Mouse (Mus musculus): ENCODE measurements around the gene Numb. TPM values are rescaled to one million over a fixed set of nuclear protein-coding genes. Genes with fewer than 3 reads are reported as not detected.
"Not testable (repeated sequence)": the region's sequence is repeated elsewhere in the genome, so short reads cannot be mapped to it uniquely, and the experiment has no call there.

Gene Numb
- polyA plus RNA-seq, 1 experiment from 2014 or later, result 30.6 TPM

- no peak overlapping the region for H3K4me2 ChIP-seq (ENCODE audit: low read depth, low read length)
- peaks cover 6% of the 10 kb centered on the region for H3K4me1 ChIP-seq (ENCODE audit: control insufficient read depth, insufficient read depth, low read length)
- peaks cover 2% of the 10 kb centered on the region; the same call in 1 of the 2 replicates for H3K36me3 ChIP-seq (ENCODE audit: control insufficient read depth, insufficient read depth)
- no peak overlapping the region for H3K9ac ChIP-seq (ENCODE audit: low read length)
- no peaks in the 10 kb centered on the region for H3K9me3 ChIP-seq (replicated peaks; ENCODE audit: control insufficient read depth, low read length)
- no peaks in the 10 kb centered on the region for H3K27me3 ChIP-seq (ENCODE audit: control insufficient read depth, insufficient read depth, low read length)
- no peak for ATAC-seq (replicated peaks; ENCODE audit: extremely low read depth, insufficient read depth, low FRiP score)
- no peak overlapping the region for H3K4me3 ChIP-seq (ENCODE audit: low read length)
- WGBS, result 82% methylated on average over 4 of the region's 4 CpGs
- no peak overlapping the region for H3K27ac ChIP-seq (ENCODE audit: low read length)
These were observed 7.5 kb downstream of the Numb start for GRCm38 (mm10) chr12:83914202-83914740.

GRCm38 (mm10) chr12:83910451-83910850, 11.3 kb downstream of the Numb start:
- WGBS, result 70% methylated on average over 2 of the region's 2 CpGs
- H3K4me1 ChIP-seq (ENCODE audit: control insufficient read depth, insufficient read depth, low read length), result peaks cover 5% of the 10 kb centered on the region
- H3K4me3 ChIP-seq (ENCODE audit: low read length), result no peak overlapping the region
- peaks cover 2% of the 10 kb centered on the region; the same call in 1 of the 2 replicates for H3K36me3 ChIP-seq (ENCODE audit: control insufficient read depth, insufficient read depth)
- no peaks in the 10 kb centered on the region for H3K9me3 ChIP-seq (replicated peaks; ENCODE audit: control insufficient read depth, low read length)
- H3K9ac ChIP-seq (ENCODE audit: low read length), result no peak overlapping the region
- no peak for ATAC-seq (replicated peaks; ENCODE audit: extremely low read depth, insufficient read depth, low FRiP score)
- no peaks in the 10 kb centered on the region for H3K27me3 ChIP-seq (ENCODE audit: control insufficient read depth, insufficient read depth, low read length)
- no peak overlapping the region for H3K4me2 ChIP-seq (ENCODE audit: low read depth, low read length)
- H3K27ac ChIP-seq (ENCODE audit: low read length), result peak overlapping the region; percentile 52

GRCm38 (mm10) chr12:83892926-83893325, 28.8 kb downstream of the Numb start:
- peaks cover 5% of the 10 kb centered on the region for H3K4me1 ChIP-seq (ENCODE audit: control insufficient read depth, insufficient read depth, low read length)
- no peak overlapping the region for H3K4me2 ChIP-seq (ENCODE audit: low read depth, low read length)
- no peak overlapping the region for H3K9ac ChIP-seq (ENCODE audit: low read length)
- peaks cover 15% of the 10 kb centered on the region for H3K36me3 ChIP-seq (ENCODE audit: control insufficient read depth, insufficient read depth)
- H3K9me3 ChIP-seq (replicated peaks; ENCODE audit: control insufficient read depth, low read length), result no peaks in the 10 kb centered on the region
- WGBS, result 93% methylated on average over 1 of the region's 1 CpGs
- no peaks in the 10 kb centered on the region for H3K27me3 ChIP-seq (ENCODE audit: control insufficient read depth, insufficient read depth, low read length)
- ATAC-seq (replicated peaks; ENCODE audit: extremely low read depth, insufficient read depth, low FRiP score), result no peak
- no peak overlapping the region for H3K4me3 ChIP-seq (ENCODE audit: low read length)
- H3K27ac ChIP-seq (ENCODE audit: low read length), result no peak overlapping the region

- Histone ChIP-seq H3K9me3 (replicated peaks; ENCODE audit: control insufficient read depth, low read length) (no peaks in the 10 kb centered on the region), H3K27ac (ENCODE audit: low read length) (no peak overlapping the region), H3K9ac (ENCODE audit: low read length) (no peak overlapping the region), H3K4me3 (ENCODE audit: low read length) (no peak overlapping the region), H3K27me3 (ENCODE audit: control insufficient read depth, insufficient read depth, low read length) (no peaks in the 10 kb centered on the region), H3K4me1 (ENCODE audit: control insufficient read depth, insufficient read depth, low read length) (peaks cover 5% of the 10 kb centered on the region), H3K4me2 (ENCODE audit: low read depth, low read length) (no peak overlapping the region), H3K36me3 (ENCODE audit: control insufficient read depth, insufficient read depth) (peaks cover 15% of the 10 kb centered on the region)
- WGBS, result 98% methylated on average over 2 of the region's 2 CpGs
- no peak for ATAC-seq (replicated peaks; ENCODE audit: extremely low read depth, insufficient read depth, low FRiP score)
These were observed 30.5 kb downstream of the Numb start for GRCm38 (mm10) chr12:83891278-83891677.

- 94% methylated on average over 1 of the region's 1 CpGs for WGBS
- ATAC-seq (replicated peaks; ENCODE audit: extremely low read depth, insufficient read depth, low FRiP score), result no peak
- no peak overlapping the region for H3K9ac ChIP-seq (ENCODE audit: low read length)
- peaks cover 5% of the 10 kb centered on the region for H3K4me1 ChIP-seq (ENCODE audit: control insufficient read depth, insufficient read depth, low read length)
- no peak overlapping the region for H3K4me2 ChIP-seq (ENCODE audit: low read depth, low read length)
- H3K36me3 ChIP-seq (ENCODE audit: control insufficient read depth, insufficient read depth), result peaks cover 15% of the 10 kb centered on the region
- no peaks in the 10 kb centered on the region for H3K27me3 ChIP-seq (ENCODE audit: control insufficient read depth, insufficient read depth, low read length)
- no peak overlapping the region for H3K27ac ChIP-seq (ENCODE audit: low read length)
- no peak overlapping the region for H3K4me3 ChIP-seq (ENCODE audit: low read length)
- no peaks in the 10 kb centered on the region for H3K9me3 ChIP-seq (replicated peaks; ENCODE audit: control insufficient read depth, low read length)
These were observed 32.6 kb downstream of the Numb start for GRCm38 (mm10) chr12:83889128-83889527.

GRCm38 (mm10) chr12:83885516-83886285, 36.0 kb downstream of the Numb start:
- no peak overlapping the region for H3K4me3 ChIP-seq (ENCODE audit: low read length)
- no peak for ATAC-seq (replicated peaks; ENCODE audit: extremely low read depth, insufficient read depth, low FRiP score)
- no peak overlapping the region for H3K27ac ChIP-seq (ENCODE audit: low read length)
- peaks cover 5% of the 10 kb centered on the region for H3K4me1 ChIP-seq (ENCODE audit: control insufficient read depth, insufficient read depth, low read length)
- 86% methylated on average over 7 of the region's 7 CpGs for WGBS
- no peaks in the 10 kb centered on the region for H3K27me3 ChIP-seq (ENCODE audit: control insufficient read depth, insufficient read depth, low read length)
- H3K9me3 ChIP-seq (replicated peaks; ENCODE audit: control insufficient read depth, low read length), result no peaks in the 10 kb centered on the region
- no peak overlapping the region for H3K9ac ChIP-seq (ENCODE audit: low read length)
- peaks cover 4% of the 10 kb centered on the region; the same call in 1 of the 2 replicates for H3K36me3 ChIP-seq (ENCODE audit: control insufficient read depth, insufficient read depth)
- H3K4me2 ChIP-seq (ENCODE audit: low read depth, low read length), result no peak overlapping the region

GRCm38 (mm10) chr12:83885065-83885464, 36.7 kb downstream of the Numb start:
- H3K27ac ChIP-seq (ENCODE audit: low read length); ATAC-seq (replicated peaks; ENCODE audit: extremely low read depth, insufficient read depth, low FRiP score); H3K4me1 ChIP-seq (ENCODE audit: control insufficient read depth, insufficient read depth, low read length): not testable (repeated sequence)

GRCm38 (mm10) chr12:83882503-83882902, 39.2 kb downstream of the Numb start:
- ATAC-seq (replicated peaks; ENCODE audit: extremely low read depth, insufficient read depth, low FRiP score), result no peak
- Histone ChIP-seq H3K27ac (ENCODE audit: low read length) (no peak overlapping the region), H3K9ac (ENCODE audit: low read length) (no peak overlapping the region), H3K4me1 (ENCODE audit: control insufficient read depth, insufficient read depth, low read length) (no peaks in the 10 kb centered on the region), H3K27me3 (ENCODE audit: control insufficient read depth, insufficient read depth, low read length) (no peaks in the 10 kb centered on the region), H3K9me3 (replicated peaks; ENCODE audit: control insufficient read depth, low read length) (no peaks in the 10 kb centered on the region), H3K36me3 (ENCODE audit: control insufficient read depth, insufficient read depth) (no peaks in the 10 kb centered on the region), H3K4me2 (ENCODE audit: low read depth, low read length) (no peak overlapping the region), H3K4me3 (ENCODE audit: low read length) (no peak overlapping the region)
- 83% methylated on average over 7 of the region's 7 CpGs for WGBS

More at GRCm38 (mm10) chr12:83885065-83885464, 36.7 kb downstream of the Numb start:
- not testable (repeated sequence) for H3K36me3 ChIP-seq (ENCODE audit: control insufficient read depth, insufficient read depth); H3K4me3 ChIP-seq (ENCODE audit: low read length); H3K27me3 ChIP-seq (ENCODE audit: control insufficient read depth, insufficient read depth, low read length); H3K9me3 ChIP-seq (replicated peaks; ENCODE audit: control insufficient read depth, low read length); H3K4me2 ChIP-seq (ENCODE audit: low read depth, low read length); H3K9ac ChIP-seq (ENCODE audit: low read length)
- WGBS, result 91% methylated on average over 5 of the region's 5 CpGs

- no peak overlapping the region for H3K27ac ChIP-seq (ENCODE audit: low read length)
- no peak overlapping the region for H3K4me2 ChIP-seq (ENCODE audit: low read depth, low read length)
- no peaks in the 10 kb centered on the region for H3K27me3 ChIP-seq (ENCODE audit: control insufficient read depth, insufficient read depth, low read length)
- no peaks in the 10 kb centered on the region for H3K4me1 ChIP-seq (ENCODE audit: control insufficient read depth, insufficient read depth, low read length)
- 90% methylated on average over 3 of the region's 3 CpGs for WGBS
- no peaks in the 10 kb centered on the region for H3K9me3 ChIP-seq (replicated peaks; ENCODE audit: control insufficient read depth, low read length)
- no peak for ATAC-seq (replicated peaks; ENCODE audit: extremely low read depth, insufficient read depth, low FRiP score)
- no peaks in the 10 kb centered on the region for H3K36me3 ChIP-seq (ENCODE audit: control insufficient read depth, insufficient read depth)
- no peak overlapping the region for H3K9ac ChIP-seq (ENCODE audit: low read length)
- H3K4me3 ChIP-seq (ENCODE audit: low read length), result no peak overlapping the region
These were observed 39.6 kb downstream of the Numb start for GRCm38 (mm10) chr12:83882088-83882487.
